Mouse (Mus musculus) MEL (cell line): ENCODE measurements at regions not wholly inside any gene's neighbourhood (a gene's known extent, or its start where the extent isn't known, plus 50 kb on each side); places are given as distances from the start of the nearest gene placed in this dataset.

Experiments
- BHLHE40 ChIP-seq: IDR thresholded peaks from 2 replicates; pipeline ENCODE4 v1.6.1; 2012; ENCODE audit warnings: low read depth, mild to moderate bottlenecking, inconsistent platforms, low read length, improper control_type of control experiment, borderline replicate concordance
- CTCF ChIP-seq, 3 experiments: IDR thresholded peaks in 2 of 3; conservative IDR thresholded peaks in 1 of 3; 2 replicates each; pipeline ENCODE4 v1.5.1; 2011 to 2012; ENCODE audit warnings: low read length in 3 of 3, low read depth in 2 of 3, mild to moderate bottlenecking in 2 of 3, improper control_type of control experiment in 1 of 3, inconsistent platforms in 1 of 3, mixed read lengths in 1 of 3, moderate library complexity in 1 of 3; ENCODE audit not compliant: control insufficient read depth in 1 of 3, insufficient read depth in 1 of 3, poor library complexity in 1 of 3, severe bottlenecking in 1 of 3
- E2F4 ChIP-seq: IDR thresholded peaks from 2 replicates; pipeline ENCODE4 v1.6.1; 2011; ENCODE audit warnings: low read depth, low read length, improper control_type of control experiment, borderline replicate concordance
- EP300 ChIP-seq, 2 experiments: IDR thresholded peaks; 2 replicates each; pipeline ENCODE4 v1.6.1; 2011; ENCODE audit warnings: improper control_type of control experiment in 2 of 2, low read length in 2 of 2, low read depth in 1 of 2, mild to moderate bottlenecking in 1 of 2
- GATA1 ChIP-seq: IDR thresholded peaks from 2 replicates; pipeline ENCODE4 v1.6.1; 2011; ENCODE audit warnings: low read depth, low read length, improper control_type of control experiment
- KAT2A ChIP-seq: conservative IDR thresholded peaks from 2 replicates; pipeline ENCODE4 v1.6.1; 2012; ENCODE audit warnings: low read depth, low read length, improper control_type of control experiment, inconsistent platforms
- MAX ChIP-seq: IDR thresholded peaks from 2 replicates; pipeline ENCODE4 v1.6.1; 2011; ENCODE audit warnings: low read length, improper control_type of control experiment
- MEF2A ChIP-seq: IDR thresholded peaks from 2 replicates; pipeline ENCODE4 v1.6.1; 2014; ENCODE audit warnings: low read depth, mild to moderate bottlenecking, inconsistent platforms, low read length, improper control_type of control experiment; ENCODE audit not compliant: poor library complexity, insufficient replicate concordance, severe bottlenecking; ENCODE audit errors: extremely low read depth
- POLR2A ChIP-seq, 2 experiments: IDR thresholded peaks; 2 replicates each; pipeline ENCODE4 v1.6.1; 2011 to 2012; ENCODE audit warnings: low read length in 2 of 2, mild to moderate bottlenecking in 2 of 2, control low read depth in 1 of 2, improper control_type of control experiment in 1 of 2, low read depth in 1 of 2, moderate library complexity in 1 of 2; ENCODE audit not compliant: control insufficient read depth in 1 of 2, insufficient read depth in 1 of 2, poor library complexity in 1 of 2
- POLR2AphosphoS2 ChIP-seq: IDR thresholded peaks from 2 replicates; pipeline ENCODE4 v1.6.1; 2011; ENCODE audit warnings: low read length, improper control_type of control experiment
- UBTF ChIP-seq: IDR thresholded peaks from 2 replicates; pipeline ENCODE4 v1.6.1; 2012; ENCODE audit warnings: low read depth, mild to moderate bottlenecking, inconsistent platforms, low read length, improper control_type of control experiment, moderate library complexity, borderline replicate concordance; ENCODE audit not compliant: insufficient read depth
- ZC3H11A ChIP-seq: IDR thresholded peaks from 2 replicates; pipeline ENCODE4 v1.6.1; 2012; ENCODE audit warnings: low read depth, mild to moderate bottlenecking, inconsistent platforms, low read length, improper control_type of control experiment
- ZKSCAN1 ChIP-seq: IDR thresholded peaks from 2 replicates; pipeline ENCODE4 v1.6.1; 2012; ENCODE audit warnings: low read depth, mild to moderate bottlenecking, inconsistent platforms, low read length, improper control_type of control experiment, moderate library complexity
- ZMIZ1 ChIP-seq: IDR thresholded peaks from 2 replicates; pipeline ENCODE4 v1.6.1; 2012; ENCODE audit warnings: low read depth, mild to moderate bottlenecking, inconsistent platforms, low read length, improper control_type of control experiment, moderate library complexity

GRCm38 (mm10) chr12:26754611-26755010 lies 285.6 kb downstream of the Cmpk2 start:
- TF ChIP-seq ZC3H11A (no peak), POLR2A (IDR thresholded peaks at IDR 0.05; ENCODE audit: control insufficient read depth in 1 of 2, insufficient read depth in 1 of 2, low read depth in 1 of 2, low read length in 2 of 2, poor library complexity in 1 of 2) (no peak), MEF2A (no peak), UBTF (no peak), CTCF (IDR thresholded peaks at IDR 0.05 in 2 of 3, conservative IDR thresholded peaks at IDR 0.05 in 1 of 3; ENCODE audit: control insufficient read depth in 1 of 3, insufficient read depth in 1 of 3, low read depth in 2 of 3, low read length in 3 of 3, poor library complexity in 1 of 3, severe bottlenecking in 1 of 3) (no peak), MAX (no peak), EP300 (IDR thresholded peaks at IDR 0.05; ENCODE audit: low read depth in 1 of 2, low read length in 2 of 2) (no peak), ZKSCAN1 (no peak), GATA1 (no peak), E2F4 (no peak), BHLHE40 (no peak), ZMIZ1 (no peak), POLR2AphosphoS2 (no peak), KAT2A (no peak)
